Mouse (Mus musculus) hindbrain, embryonic 14.5 days (tissue): ENCODE data around the gene Gtpbp8. TPM values are rescaled to one million over a fixed set of nuclear protein-coding genes. Genes with fewer than 3 reads are reported as not detected.

ENCODE experiments used
- ATAC-seq: fragments of 200-750 bp; cut with Nextera tagmentation; 2 replicates; pipeline ENCODE4 v1.8.0; 2017; ENCODE audit warnings: moderate number of reproducible peaks, mild to moderate bottlenecking, moderate TSS enrichment, moderate library complexity; ENCODE audit not compliant: low FRiP score
- DNase-seq: peaks from one replicate; pipeline ENCODE4 v3.0.0-alpha.2; 2015; ENCODE audit warnings: low spot score
- H3K27ac ChIP-seq: fragments of 300-500 bp; sonication (generic); 2 replicates; pipeline ENCODE4 v1.5.1; 2014; ENCODE audit warnings: mild to moderate bottlenecking, moderate library complexity
- H3K27me3 ChIP-seq: fragments of 300-500 bp; sonication (generic); 2 replicates; pipeline ENCODE4 v1.6.1; 2014; ENCODE audit warnings: mild to moderate bottlenecking, low read length, mixed read lengths; ENCODE audit not compliant: control insufficient read depth, insufficient read depth
- H3K36me3 ChIP-seq: fragments of 300-500 bp; sonication (generic); replicated peaks from 2 replicates; pipeline ENCODE4 v1.6.1; 2014; ENCODE audit not compliant: control insufficient read depth, insufficient read depth
- H3K4me1 ChIP-seq: fragments of 300-500 bp; sonication (generic); replicated peaks from 2 replicates; pipeline ENCODE4 v1.6.1; 2014; ENCODE audit warnings: antibody characterized with exemption, low read length, mixed read lengths; ENCODE audit not compliant: control insufficient read depth, insufficient read depth
- H3K4me2 ChIP-seq: fragments of 300-500 bp; sonication (generic); replicated peaks from 2 replicates; pipeline ENCODE4 v1.6.1; 2014; ENCODE audit warnings: mild to moderate bottlenecking, moderate library complexity
- H3K4me3 ChIP-seq: fragments of 300-500 bp; sonication (generic); replicated peaks from 2 replicates; pipeline ENCODE4 v1.5.1; 2014; ENCODE audit warnings: mild to moderate bottlenecking, low read length
- H3K9ac ChIP-seq: fragments of 300-500 bp; sonication (generic); 2 replicates; pipeline ENCODE4 v1.6.1; 2014
- H3K9me3 ChIP-seq: fragments of 300-500 bp; sonication (generic); 2 replicates; pipeline ENCODE4 v1.6.1; 2016; ENCODE audit warnings: low read length; ENCODE audit not compliant: control insufficient read depth
- WGBS: fragments of 180-500 bp; shearing (Covaris S2); extraction: QIAGEN DNeasy Blood & Tissue Kit; methylation state at CpG from one replicate; pipeline ENCODE4 v1.1.7; 2014; 5-methylcytosine and 5-hydroxymethylcytosine counted together
- polyA plus RNA-seq: library from polyadenylated mRNA; unstranded; fragments of >200 nt; fragmentation: Nextera tagmentation; extraction: Ambion mirVana; gene quantifications from 2 replicates; pipeline ENCODE4 v1.2.1, GENCODE M21; 2014

The Gtpbp8 gene
- polyA plus RNA-seq, 1 experiment from 2014 or later: 41.5 TPM

DNA sequence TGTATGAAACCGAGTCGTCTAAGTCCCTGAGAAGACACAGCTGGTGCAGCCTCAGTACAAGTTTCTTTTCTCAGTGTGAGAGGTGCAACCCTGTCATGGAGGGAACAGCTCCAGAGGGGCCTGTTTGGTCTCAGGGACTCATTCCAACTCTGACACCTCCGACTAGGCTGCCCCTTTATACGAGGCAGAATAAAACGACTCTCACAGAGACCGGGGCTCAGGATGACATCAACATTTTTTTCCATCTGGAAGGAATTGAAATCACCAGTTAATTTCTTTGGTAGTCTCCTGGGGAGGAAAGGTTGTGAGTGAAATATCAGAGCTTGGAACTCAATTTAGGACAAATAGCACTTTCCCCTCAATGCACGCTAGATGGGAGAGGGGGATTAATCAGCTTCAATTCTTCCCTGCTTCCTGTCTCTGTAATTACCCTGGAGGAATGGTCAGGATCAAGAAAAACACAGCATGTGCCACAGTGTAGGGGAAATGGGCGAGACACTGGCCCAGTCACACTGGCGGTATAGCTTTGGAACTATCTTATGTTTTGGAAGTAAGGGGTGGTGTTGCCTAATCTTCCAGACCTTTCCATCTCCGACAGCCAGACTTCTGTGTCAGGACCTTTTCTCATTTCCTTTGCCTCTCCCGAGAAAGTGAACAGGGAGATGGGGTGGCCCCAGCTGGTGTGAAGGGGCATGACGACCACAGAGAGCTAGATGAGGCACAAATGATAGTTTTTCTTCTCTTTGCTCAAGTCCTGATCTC is 50.1 kb downstream of the Gtpbp8 start:
- Histone ChIP-seq H3K36me3 (no peaks in the 10 kb centered on the region), H3K27ac (0 out of 2 replicates have a peak overlapping the region, but pooled peaks have one; percentile 8)
- WGBS: 50% methylated on average over 12 of the region's 12 CpGs

DNA sequence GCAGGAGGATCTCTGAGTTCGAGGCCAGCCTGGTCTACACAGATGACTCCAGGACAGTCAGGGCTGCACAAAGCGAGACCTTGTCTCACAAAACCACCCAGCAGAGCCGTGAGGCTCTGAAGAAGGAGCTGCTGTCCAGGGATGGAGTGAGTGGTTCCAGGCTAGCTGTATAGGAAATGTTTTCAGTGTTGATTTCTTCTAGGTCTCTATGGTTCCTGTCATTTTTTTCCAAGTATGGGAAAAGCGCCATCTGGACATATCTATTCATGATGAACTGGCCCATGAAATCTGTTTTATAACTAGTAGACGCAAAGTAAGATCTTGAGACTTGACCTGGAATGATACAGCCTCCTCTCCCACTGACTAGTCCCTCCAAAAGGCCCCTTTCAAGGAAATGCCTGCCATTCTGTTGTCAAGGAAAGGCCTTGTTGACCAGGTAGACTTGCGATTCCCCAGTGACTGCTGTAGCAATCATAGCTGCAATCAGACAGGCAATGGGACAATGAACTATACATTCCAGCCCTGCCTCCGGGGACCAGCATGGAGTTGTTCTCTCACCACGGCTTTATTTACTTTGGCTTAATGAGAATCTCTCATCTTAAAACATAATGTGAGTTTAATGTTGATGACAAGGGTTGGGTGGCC is 50.8 kb downstream of the Gtpbp8 start:
- H3K4me1 ChIP-seq: peaks cover 8% of the 10 kb centered on the region; the same call in 1 of the 2 replicates
- no peak overlapping the region for H3K4me2 ChIP-seq
- H3K36me3 ChIP-seq: no peaks in the 10 kb centered on the region
- H3K27me3 ChIP-seq: no peaks in the 10 kb centered on the region
- 0 out of 2 replicates have a peak overlapping the region, but pooled peaks have one; percentile 8 for H3K27ac ChIP-seq
- no peaks in the 10 kb centered on the region for H3K9me3 ChIP-seq
- DNase-seq (no peak), ATAC-seq (no peak)
- H3K9ac ChIP-seq: no peak overlapping the region
- 82% methylated on average over 8 of the region's 8 CpGs for WGBS
- no peak overlapping the region for H3K4me3 ChIP-seq

More for the DNA sequence above, 50.1 kb downstream of the Gtpbp8 start:
- no peaks in the 10 kb centered on the region for H3K9me3 ChIP-seq
- no peak overlapping the region for H3K4me3 ChIP-seq
- DNase-seq (no peak), ATAC-seq (peak; percentile 34; the same call in 1 of the 2 replicates)
- H3K4me1 ChIP-seq: peaks cover 8% of the 10 kb centered on the region; the same call in 1 of the 2 replicates
- H3K4me2 ChIP-seq: no peak overlapping the region
- H3K27me3 ChIP-seq: no peaks in the 10 kb centered on the region
- no peak overlapping the region for H3K9ac ChIP-seq

DNA sequence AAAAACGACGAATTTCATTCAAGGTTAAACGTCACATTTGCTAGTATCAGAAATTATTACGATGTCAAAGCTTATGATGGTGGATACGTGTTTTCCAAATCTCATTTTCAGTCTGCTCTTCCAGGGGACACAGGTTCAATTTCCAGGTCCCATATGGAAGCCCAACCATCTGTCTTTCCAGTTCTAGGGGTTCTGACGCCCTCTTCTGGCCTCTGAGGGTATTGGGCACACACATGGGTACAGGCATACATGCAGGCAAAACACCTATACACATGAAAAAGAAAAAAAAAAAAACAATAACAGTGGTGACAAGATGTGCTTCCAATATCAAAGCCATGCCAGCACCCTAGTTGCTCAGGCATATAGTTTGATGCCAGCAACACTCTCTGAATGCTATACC is 52.5 kb downstream of the Gtpbp8 start:
- DNase-seq (no peak), ATAC-seq (no peak)
- H3K4me2 ChIP-seq: no peak overlapping the region
- H3K27ac ChIP-seq: no peak overlapping the region
- no peak overlapping the region for H3K4me3 ChIP-seq
- peaks cover 10% of the 10 kb centered on the region; the same call in 1 of the 2 replicates for H3K4me1 ChIP-seq
- no peaks in the 10 kb centered on the region for H3K27me3 ChIP-seq
- no peak overlapping the region for H3K9ac ChIP-seq
- H3K36me3 ChIP-seq: no peaks in the 10 kb centered on the region
- H3K9me3 ChIP-seq: no peaks in the 10 kb centered on the region
- 65% methylated on average over 6 of the region's 6 CpGs for WGBS

- H3K4me3 ChIP-seq: no peak overlapping the region
- H3K4me2 ChIP-seq: no peak overlapping the region
- ATAC-seq: no peak
- peaks cover 21% of the 10 kb centered on the region for H3K4me1 ChIP-seq
- no peak overlapping the region for H3K9ac ChIP-seq
- no peaks in the 10 kb centered on the region for H3K36me3 ChIP-seq
- H3K9me3 ChIP-seq: no peaks in the 10 kb centered on the region
- WGBS: 95% methylated on average over 1 of the region's 1 CpGs
- no peaks in the 10 kb centered on the region for H3K27me3 ChIP-seq
- no peak overlapping the region for H3K27ac ChIP-seq
- no peak for DNase-seq
Measured at GRCm38 (mm10) chr16:44692541-44692940, 53.6 kb downstream of the Gtpbp8 start.

- no peak overlapping the region for H3K4me3 ChIP-seq
- H3K27ac ChIP-seq: peak overlapping the region; percentile 59
- H3K36me3 ChIP-seq: no peaks in the 10 kb centered on the region
- 58% methylated on average over 17 of the region's 17 CpGs for WGBS
- H3K9me3 ChIP-seq: no peaks in the 10 kb centered on the region
- H3K4me2 ChIP-seq: peak overlapping the region; percentile 9; the same call in 1 of the 2 replicates
- ATAC-seq (no peak), DNase-seq (no peak)
- no peak overlapping the region for H3K9ac ChIP-seq
- no peaks in the 10 kb centered on the region for H3K27me3 ChIP-seq
- peaks cover 30% of the 10 kb centered on the region for H3K4me1 ChIP-seq
Measured at GRCm38 (mm10) chr16:44691561-44692141, 54.5 kb downstream of the Gtpbp8 start.

DNA sequence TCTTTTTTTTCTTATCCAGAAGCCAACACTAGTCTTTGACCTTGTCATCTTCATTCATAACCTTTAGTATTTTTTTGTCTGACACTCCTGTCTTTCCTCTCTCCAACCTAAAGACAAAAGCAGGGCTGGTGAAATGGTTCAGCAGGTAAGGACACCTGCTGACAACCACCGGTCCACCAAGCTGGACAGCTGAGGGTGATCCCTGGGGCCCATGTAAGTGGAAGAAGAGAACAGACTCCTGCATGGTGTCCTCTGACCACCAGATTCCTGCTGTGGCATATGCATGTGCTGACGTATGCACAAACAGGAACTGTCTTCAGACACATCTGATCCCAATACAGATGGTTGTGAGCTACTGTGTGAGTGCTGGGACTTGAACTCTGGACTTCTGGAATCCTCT is 55.1 kb downstream of the Gtpbp8 start:
- Histone ChIP-seq H3K27me3 (no peaks in the 10 kb centered on the region), H3K9ac (no peak overlapping the region), H3K36me3 (no peaks in the 10 kb centered on the region), H3K4me1 (peaks cover 31% of the 10 kb centered on the region), H3K4me2 (no peak overlapping the region), H3K9me3 (no peaks in the 10 kb centered on the region), H3K27ac (no peak overlapping the region), H3K4me3 (no peak overlapping the region)
- no peak for DNase-seq
- 76% methylated on average over 2 of the region's 2 CpGs for WGBS
- ATAC-seq: no peak

DNA sequence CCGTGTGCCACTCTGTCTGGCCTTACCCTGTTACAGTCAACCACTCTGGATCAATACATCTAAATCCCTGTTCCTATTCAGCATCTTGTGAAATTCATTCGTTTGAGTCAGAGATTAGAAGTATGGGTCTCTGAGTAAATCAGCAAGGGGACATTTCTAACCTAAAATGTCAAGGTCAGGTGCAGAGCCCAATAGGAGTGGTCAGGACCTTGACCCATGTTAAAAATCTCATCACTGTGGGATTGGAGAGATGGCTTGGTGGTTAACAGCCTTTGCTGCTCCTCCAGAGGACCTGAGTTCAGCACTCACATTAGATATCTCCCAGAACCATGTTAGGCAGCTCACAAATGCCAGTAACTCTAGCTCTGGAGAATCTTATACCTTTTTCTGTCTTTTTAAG is 55.7 kb downstream of the Gtpbp8 start:
- Histone ChIP-seq H3K36me3 (no peaks in the 10 kb centered on the region), H3K4me2 (no peak overlapping the region), H3K4me3 (no peak overlapping the region), H3K9ac (no peak overlapping the region), H3K27ac (no peak overlapping the region), H3K9me3 (no peaks in the 10 kb centered on the region), H3K27me3 (no peaks in the 10 kb centered on the region), H3K4me1 (peaks cover 26% of the 10 kb centered on the region)
- no peak for ATAC-seq
- 76% methylated on average over 2 of the region's 2 CpGs for WGBS
- no peak for DNase-seq

DNA sequence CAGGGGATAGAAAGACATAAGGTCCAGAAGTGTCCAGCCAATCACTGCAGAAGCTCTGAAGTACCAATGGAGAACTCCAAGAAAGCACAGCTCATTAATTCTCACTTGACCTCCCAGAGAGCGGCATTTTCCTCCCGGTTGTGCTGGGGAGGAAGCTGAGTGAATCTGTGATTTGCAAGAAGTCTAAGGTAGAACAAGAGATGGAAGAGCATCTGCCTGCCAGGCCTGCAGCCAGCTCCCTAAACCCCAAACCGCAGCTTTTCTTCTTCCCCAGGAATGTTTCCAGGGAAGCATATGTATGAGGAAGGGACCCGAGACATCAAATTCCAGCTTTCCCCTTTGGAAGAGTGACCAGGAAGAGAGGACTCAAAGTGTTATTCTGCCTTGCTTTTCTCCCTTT is 57.7 kb downstream of the Gtpbp8 start:
- 6% methylated on average over 4 of the region's 4 CpGs for WGBS
- Histone ChIP-seq H3K27ac (peak overlapping the region; percentile 23; the same call in 1 of the 2 replicates), H3K4me1 (peaks cover 23% of the 10 kb centered on the region), H3K9me3 (no peaks in the 10 kb centered on the region), H3K4me2 (peak overlapping the region; percentile 50), H3K27me3 (no peaks in the 10 kb centered on the region), H3K4me3 (no peak overlapping the region), H3K9ac (no peak overlapping the region), H3K36me3 (no peaks in the 10 kb centered on the region)
- ATAC-seq (no peak), DNase-seq (no peak)

GRCm38 (mm10) chr16:44687719-44688420 is 58.3 kb downstream of the Gtpbp8 start:
- Histone ChIP-seq H3K4me1 (peaks cover 23% of the 10 kb centered on the region), H3K27ac (peak overlapping the region; percentile 75), H3K4me2 (peak overlapping the region; percentile 50), H3K27me3 (no peaks in the 10 kb centered on the region), H3K36me3 (no peaks in the 10 kb centered on the region), H3K9me3 (no peaks in the 10 kb centered on the region), H3K4me3 (peak overlapping the region; percentile 12; the same call in 1 of the 2 replicates), H3K9ac (peak overlapping the region; percentile 32; the same call in 1 of the 2 replicates)
- WGBS: 2% methylated on average over 18 of the region's 18 CpGs
- DNase-seq (no peak), ATAC-seq (peak; percentile 46)
